Mouse (Mus musculus) neural tube, embryonic 14.5 days (tissue): ENCODE data around the gene Wnt6. TPM values are rescaled to one million over a fixed set of nuclear protein-coding genes. Genes with fewer than 3 reads are reported as not detected.

ENCODE experiments used
- ATAC-seq: fragments of 200-750 bp; cut with Nextera tagmentation; 2 replicates; pipeline ENCODE4 v1.8.0; 2017; ENCODE audit warnings: low read depth, mild to moderate bottlenecking, moderate TSS enrichment, moderate library complexity
- H3K27ac ChIP-seq: fragments of 300-500 bp; sonication (generic); 2 replicates; pipeline ENCODE4 v1.5.1; 2014; ENCODE audit warnings: low read depth, mild to moderate bottlenecking, control low read depth, low read length, moderate library complexity, mixed read lengths
- H3K27me3 ChIP-seq: fragments of 300-500 bp; sonication (generic); 2 replicates; pipeline ENCODE4 v1.6.1; 2014; ENCODE audit warnings: low read length; ENCODE audit not compliant: control insufficient read depth, insufficient read depth
- H3K36me3 ChIP-seq: fragments of 300-500 bp; sonication (generic); 2 replicates; pipeline ENCODE4 v1.6.1; 2014; ENCODE audit warnings: low read length, mixed read lengths; ENCODE audit not compliant: control insufficient read depth, insufficient read depth
- H3K4me1 ChIP-seq: fragments of 300-500 bp; sonication (generic); 2 replicates; pipeline ENCODE4 v1.6.1; 2014; ENCODE audit warnings: low read length; ENCODE audit not compliant: control insufficient read depth, insufficient read depth
- H3K4me2 ChIP-seq: fragments of 300-500 bp; sonication (generic); 2 replicates; pipeline ENCODE4 v1.6.1; 2014; ENCODE audit warnings: mild to moderate bottlenecking, low read depth, low read length, control low read depth
- H3K4me3 ChIP-seq: fragments of 300-500 bp; sonication (generic); 2 replicates; pipeline ENCODE4 v1.5.1; 2014; ENCODE audit warnings: low read depth, low read length, control low read depth, mixed read lengths
- H3K9ac ChIP-seq: fragments of 300-500 bp; sonication (generic); replicated peaks from 2 replicates; pipeline ENCODE4 v1.6.1; 2014; ENCODE audit warnings: low read depth, mild to moderate bottlenecking, control low read depth, low read length, mixed read lengths
- H3K9me3 ChIP-seq: fragments of 300-500 bp; sonication (generic); 2 replicates; pipeline ENCODE4 v1.6.1; 2016; ENCODE audit warnings: low read length; ENCODE audit not compliant: control insufficient read depth
- WGBS: fragments of 180-500 bp; shearing (Covaris S2); extraction: QIAGEN DNeasy Blood & Tissue Kit; methylation state at CpG from one replicate; pipeline ENCODE4 v1.1.7; 2014; 5-methylcytosine and 5-hydroxymethylcytosine counted together
- polyA plus RNA-seq: library from polyadenylated mRNA; unstranded; fragments of >200 nt; fragmentation: Nextera tagmentation; extraction: Ambion mirVana; gene quantifications from 2 replicates; pipeline ENCODE4 v1.2.1, GENCODE M21; 2014

Wnt6 gene
- polyA plus RNA-seq, 1 experiment from 2014 or later: not detected

GRCm38 (mm10) chr1:74795145-74795529 lies 23.4 kb downstream of the Wnt6 start:
- no peak for ATAC-seq
- 9% methylated on average over 9 of the region's 11 CpGs for WGBS
- peaks cover 21% of the 10 kb centered on the region for H3K4me1 ChIP-seq
- no peak overlapping the region; the same call in 1 of the 2 replicates for H3K4me2 ChIP-seq
- peaks cover 47% of the 10 kb centered on the region for H3K27me3 ChIP-seq
- no peak overlapping the region for H3K4me3 ChIP-seq
- H3K36me3 ChIP-seq: no peaks in the 10 kb centered on the region
- H3K9ac ChIP-seq: no peak overlapping the region
- no peaks in the 10 kb centered on the region for H3K9me3 ChIP-seq
- no peak overlapping the region for H3K27ac ChIP-seq

DNA sequence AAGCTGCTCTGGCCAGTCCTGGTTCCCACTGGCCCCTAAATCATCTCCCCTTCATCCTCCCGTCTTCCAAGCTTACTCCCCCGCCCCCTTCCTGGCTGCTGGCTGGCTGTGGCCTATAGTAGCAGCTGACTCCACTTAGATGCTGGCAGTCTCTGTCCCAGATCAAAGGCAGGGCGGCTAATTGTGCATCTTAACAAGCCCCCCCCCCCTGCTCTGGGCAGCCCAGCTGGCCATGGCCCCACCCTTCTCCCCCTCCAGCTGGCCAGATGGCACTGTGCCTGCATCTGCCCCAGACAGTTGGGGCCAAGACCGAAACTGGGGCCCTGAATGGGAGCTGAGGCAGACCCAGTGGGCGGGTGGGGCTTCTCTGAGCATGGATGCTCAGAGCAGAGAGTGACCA lies 25.8 kb downstream of the Wnt6 start:
- no peak overlapping the region for H3K4me2 ChIP-seq
- no peak overlapping the region for H3K27ac ChIP-seq
- H3K9me3 ChIP-seq: no peaks in the 10 kb centered on the region
- WGBS: 6% methylated on average over 5 of the region's 5 CpGs
- H3K4me1 ChIP-seq: peaks cover 16% of the 10 kb centered on the region
- H3K36me3 ChIP-seq: no peaks in the 10 kb centered on the region
- ATAC-seq: peak; percentile 73
- no peak overlapping the region for H3K9ac ChIP-seq
- H3K27me3 ChIP-seq: peaks cover 41% of the 10 kb centered on the region
- no peak overlapping the region for H3K4me3 ChIP-seq

DNA sequence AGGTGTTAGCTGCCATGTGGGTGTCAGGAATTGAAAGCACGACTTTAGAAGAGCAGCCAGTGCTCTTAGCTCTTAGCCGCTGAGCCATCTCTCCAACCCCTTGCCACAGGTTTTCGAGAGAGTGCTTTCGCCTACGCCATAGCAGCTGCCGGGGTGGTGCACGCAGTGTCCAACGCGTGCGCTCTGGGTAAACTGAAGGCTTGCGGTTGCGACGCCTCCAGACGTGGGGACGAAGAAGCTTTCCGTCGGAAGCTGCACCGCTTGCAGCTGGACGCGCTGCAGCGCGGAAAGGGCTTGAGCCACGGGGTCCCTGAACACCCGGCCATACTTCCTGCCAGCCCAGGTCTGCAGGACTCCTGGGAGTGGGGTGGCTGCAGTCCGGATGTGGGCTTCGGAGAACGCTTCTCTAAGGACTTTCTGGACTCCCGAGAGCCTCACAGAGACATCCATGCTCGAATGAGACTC lies 28.8 kb downstream of the Wnt6 start:
- WGBS: under 1% methylated on average over 29 of the region's 29 CpGs
- peaks cover 37% of the 10 kb centered on the region for H3K27me3 ChIP-seq
- H3K4me3 ChIP-seq: peak overlapping the region; percentile 15; the same call in 1 of the 2 replicates
- no peak overlapping the region for H3K27ac ChIP-seq
- no peak overlapping the region for H3K9ac ChIP-seq
- no peaks in the 10 kb centered on the region for H3K9me3 ChIP-seq
- no peak for ATAC-seq
- H3K4me2 ChIP-seq: peak overlapping the region; percentile 29
- no peaks in the 10 kb centered on the region for H3K36me3 ChIP-seq
- peaks cover 13% of the 10 kb centered on the region for H3K4me1 ChIP-seq

- Histone ChIP-seq H3K27ac (no peak overlapping the region), H3K9me3 (no peaks in the 10 kb centered on the region), H3K36me3 (no peaks in the 10 kb centered on the region), H3K9ac (no peak overlapping the region), H3K4me1 (peaks cover 16% of the 10 kb centered on the region), H3K27me3 (peaks cover 36% of the 10 kb centered on the region), H3K4me2 (no peak overlapping the region), H3K4me3 (no peak overlapping the region)
- ATAC-seq: no peak
- WGBS: 24% methylated on average over 6 of the region's 6 CpGs
Measured at GRCm38 (mm10) chr1:74801631-74802140, 30.0 kb downstream of the Wnt6 start.

DNA sequence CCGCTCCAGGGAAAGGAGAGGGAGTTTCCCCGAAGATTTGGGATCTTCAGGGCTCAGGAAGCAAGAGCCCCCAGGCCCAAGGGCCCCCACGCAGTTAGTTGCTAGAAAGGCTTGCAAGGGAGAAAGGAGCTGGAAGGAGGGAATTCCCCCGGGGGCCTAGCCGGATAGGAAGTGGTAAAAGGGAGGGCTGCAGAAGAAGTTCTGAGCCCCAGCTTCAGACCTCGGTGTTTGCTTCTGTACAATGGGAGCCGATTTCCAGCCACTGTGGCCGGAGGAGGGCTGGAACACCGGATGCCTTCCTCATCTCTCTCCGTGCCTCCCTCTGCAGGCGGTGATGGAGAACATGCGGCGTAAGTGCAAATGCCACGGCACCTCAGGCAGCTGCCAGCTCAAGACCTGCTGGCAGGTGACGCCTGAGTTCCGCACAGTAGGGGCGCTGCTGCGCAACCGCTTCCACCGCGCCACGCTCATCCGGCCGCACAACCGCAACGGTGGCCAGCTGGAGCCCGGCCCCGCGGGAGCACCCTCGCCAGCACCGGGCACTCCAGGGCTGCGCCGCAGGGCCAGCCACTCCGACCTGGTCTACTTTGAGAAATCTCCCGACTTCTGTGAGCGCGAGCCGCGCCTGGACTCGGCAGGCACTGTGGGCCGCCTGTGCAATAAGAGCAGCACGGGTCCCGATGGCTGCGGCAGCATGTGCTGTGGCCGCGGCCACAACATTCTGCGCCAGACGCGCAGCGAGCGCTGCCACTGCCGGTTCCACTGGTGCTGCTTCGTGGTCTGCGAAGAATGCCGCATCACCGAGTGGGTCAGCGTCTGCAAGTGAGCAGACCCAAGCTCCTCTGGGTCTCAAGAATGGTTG lies 31.3 kb downstream of the Wnt6 start:
- Histone ChIP-seq H3K4me2 (peak overlapping the region; percentile 91), H3K27me3 (peaks cover 36% of the 10 kb centered on the region), H3K4me1 (peaks cover 27% of the 10 kb centered on the region), H3K27ac (peak overlapping the region; percentile 28; the same call in 1 of the 2 replicates), H3K4me3 (peak overlapping the region; percentile 42), H3K9ac (peak overlapping the region; percentile 46), H3K36me3 (no peaks in the 10 kb centered on the region), H3K9me3 (no peaks in the 10 kb centered on the region)
- ATAC-seq: peak; percentile 75
- WGBS: under 1% methylated on average over 57 of the region's 57 CpGs

- H3K9me3 ChIP-seq: no peaks in the 10 kb centered on the region
- no peak overlapping the region for H3K27ac ChIP-seq
- peaks cover 27% of the 10 kb centered on the region for H3K4me1 ChIP-seq
- H3K4me2 ChIP-seq: no peak overlapping the region
- ATAC-seq: no peak
- H3K4me3 ChIP-seq: no peak overlapping the region
- peaks cover 36% of the 10 kb centered on the region for H3K27me3 ChIP-seq
- WGBS: 12% methylated on average over 10 of the region's 10 CpGs
- no peaks in the 10 kb centered on the region for H3K36me3 ChIP-seq
- H3K9ac ChIP-seq: no peak overlapping the region
Measured at GRCm38 (mm10) chr1:74804211-74804870, 32.6 kb downstream of the Wnt6 start.

DNA sequence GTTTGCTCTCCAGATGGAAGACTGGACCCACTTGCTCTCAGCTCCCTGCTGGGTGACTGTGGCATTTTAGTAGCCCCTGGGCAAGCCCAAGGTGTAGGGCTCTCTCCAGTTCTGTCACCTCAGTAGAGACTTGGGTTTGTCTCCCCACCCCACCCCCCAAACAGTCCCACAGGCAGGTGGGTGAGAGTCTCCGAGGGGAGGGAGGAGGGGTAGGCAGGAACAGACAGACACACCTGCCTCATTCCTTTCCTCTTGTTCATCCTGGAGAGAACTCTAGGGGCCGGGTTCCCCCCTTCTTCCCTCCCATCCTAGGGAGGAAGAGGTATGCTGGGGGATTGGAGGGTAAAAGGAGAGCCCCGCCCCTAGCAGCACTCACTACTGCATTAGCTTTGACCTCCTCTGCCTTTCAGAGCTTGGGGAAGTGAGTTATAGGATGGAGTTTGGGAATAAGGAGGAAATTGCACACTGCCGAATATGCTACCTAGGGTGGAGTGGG lies 33.7 kb downstream of the Wnt6 start:
- Histone ChIP-seq H3K4me1 (peaks cover 27% of the 10 kb centered on the region), H3K9ac (no peak overlapping the region)

GRCm38 (mm10) chr1:74805843-74806242 lies 34.2 kb downstream of the Wnt6 start:
- no peak for ATAC-seq
- H3K4me3 ChIP-seq: no peak overlapping the region
- no peaks in the 10 kb centered on the region for H3K9me3 ChIP-seq
- no peak overlapping the region for H3K27ac ChIP-seq
- no peak overlapping the region for H3K4me2 ChIP-seq
- 22% methylated on average over 5 of the region's 5 CpGs for WGBS
- H3K4me1 ChIP-seq: peaks cover 22% of the 10 kb centered on the region
- no peaks in the 10 kb centered on the region for H3K36me3 ChIP-seq
- H3K27me3 ChIP-seq: peaks cover 23% of the 10 kb centered on the region
- H3K9ac ChIP-seq: no peak overlapping the region

More for the DNA sequence above, 33.7 kb downstream of the Wnt6 start:
- ATAC-seq: no peak
- Histone ChIP-seq H3K36me3 (no peaks in the 10 kb centered on the region), H3K4me2 (no peak overlapping the region), H3K27me3 (peaks cover 27% of the 10 kb centered on the region), H3K9me3 (no peaks in the 10 kb centered on the region), H3K4me3 (no peak overlapping the region), H3K27ac (no peak overlapping the region)
- 15% methylated on average over 4 of the region's 4 CpGs for WGBS
